Mouse (Mus musculus): ENCODE results near the gene Gucy1b2.

Gene Gucy1b2

GRCm38 (mm10) chr14:62374001-62374400 is 82.1 kb downstream of the Gucy1b2 start:
- no peak for DNase-seq (ENCODE audit: low spot score)

GRCm38 (mm10) chr14:62370819-62371218 is 85.3 kb downstream of the Gucy1b2 start:
- peak; percentile 17 for DNase-seq (ENCODE audit: low spot score)

- DNase-seq (ENCODE audit: low spot score), result no peak
These were observed 92.3 kb downstream of the Gucy1b2 start for GRCm38 (mm10) chr14:62363774-62364173.

GRCm38 (mm10) chr14:62361263-62361980 is 94.7 kb downstream of the Gucy1b2 start:
- DNase-seq (ENCODE audit: low spot score), result no peak

DNA sequence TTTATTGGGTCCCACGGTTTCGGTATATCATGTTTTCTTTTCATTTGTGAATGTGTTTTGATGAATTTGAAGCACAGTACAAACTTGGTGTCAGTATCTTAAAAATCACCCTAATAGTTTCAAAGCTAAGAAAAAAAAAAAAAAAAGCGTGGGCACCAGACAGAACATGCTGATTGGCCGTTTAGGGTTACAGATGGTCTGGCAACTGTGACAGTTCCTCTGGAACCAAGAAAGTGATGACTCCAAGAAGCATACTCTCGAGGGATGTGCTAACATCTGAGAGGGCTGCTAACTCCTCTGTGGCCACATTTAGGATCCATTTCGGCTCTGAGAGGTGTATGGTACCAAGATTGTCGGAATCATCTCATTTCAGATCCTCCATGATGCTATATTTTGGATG is 100.9 kb downstream of the Gucy1b2 start:
- DNase-seq (ENCODE audit: low spot score), result no peak

DNA sequence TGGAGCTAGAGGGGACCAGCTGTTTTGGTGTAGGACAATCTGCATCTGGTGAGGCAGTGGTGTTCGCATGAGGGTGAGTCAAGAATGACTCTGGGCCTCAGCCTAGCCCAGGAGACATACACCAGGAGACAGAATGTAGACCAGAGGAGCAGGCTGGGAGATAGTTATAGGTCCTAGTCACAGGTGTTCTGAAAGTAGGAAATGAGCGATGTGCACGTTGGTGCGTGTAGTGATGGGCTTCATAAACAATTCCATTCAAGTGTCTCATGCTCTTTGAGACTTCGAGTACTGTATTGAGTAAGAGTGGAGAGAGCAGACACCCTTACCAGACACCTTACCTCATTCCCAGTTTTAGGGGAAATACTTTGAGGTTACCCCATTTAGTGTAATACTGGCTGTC is 102.3 kb downstream of the Gucy1b2 start:
- no peak for DNase-seq (ENCODE audit: low spot score)

DNA sequence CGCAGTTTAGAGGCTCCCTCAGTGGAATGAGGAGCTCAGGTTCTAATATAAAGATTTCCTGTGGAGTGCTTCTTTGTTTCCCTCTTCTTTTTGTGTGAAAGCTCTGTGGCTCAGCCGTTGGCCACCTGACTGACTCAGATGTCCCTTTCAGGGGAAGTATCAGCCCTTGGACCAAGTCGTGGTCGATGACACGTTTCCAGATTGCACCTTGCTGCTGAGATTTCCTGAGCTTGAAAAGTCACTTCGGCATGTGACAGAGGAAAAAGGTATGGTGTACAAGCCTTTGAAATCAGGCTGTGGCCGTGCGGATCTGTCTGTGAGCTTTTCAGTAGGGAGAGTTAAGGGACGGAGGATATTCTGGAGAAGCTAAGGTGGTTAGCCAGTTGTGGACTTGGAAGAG is 102.7 kb downstream of the Gucy1b2 start:
- no peak for DNase-seq (ENCODE audit: low spot score)

DNA sequence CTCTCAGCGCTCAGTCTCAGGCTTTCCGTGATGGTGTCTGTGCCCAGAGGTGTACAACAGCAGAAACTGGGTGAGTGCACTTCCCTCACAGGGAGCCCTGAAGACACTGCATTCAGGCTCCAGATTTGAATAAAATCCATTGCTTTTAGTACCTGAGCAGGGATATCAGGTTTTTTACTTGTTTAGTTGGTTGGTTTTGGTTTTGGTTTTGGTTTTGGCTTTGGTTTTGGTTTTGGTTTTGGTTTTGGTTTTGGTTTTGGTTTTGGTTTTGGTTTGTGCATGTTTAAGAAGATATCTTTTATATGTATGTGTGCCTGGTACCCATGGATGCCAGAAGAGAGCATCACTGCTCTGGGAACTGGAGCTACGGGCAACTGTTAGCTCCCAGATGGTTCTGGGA is 105.2 kb downstream of the Gucy1b2 start:
- no peak for DNase-seq (ENCODE audit: low spot score)

DNA sequence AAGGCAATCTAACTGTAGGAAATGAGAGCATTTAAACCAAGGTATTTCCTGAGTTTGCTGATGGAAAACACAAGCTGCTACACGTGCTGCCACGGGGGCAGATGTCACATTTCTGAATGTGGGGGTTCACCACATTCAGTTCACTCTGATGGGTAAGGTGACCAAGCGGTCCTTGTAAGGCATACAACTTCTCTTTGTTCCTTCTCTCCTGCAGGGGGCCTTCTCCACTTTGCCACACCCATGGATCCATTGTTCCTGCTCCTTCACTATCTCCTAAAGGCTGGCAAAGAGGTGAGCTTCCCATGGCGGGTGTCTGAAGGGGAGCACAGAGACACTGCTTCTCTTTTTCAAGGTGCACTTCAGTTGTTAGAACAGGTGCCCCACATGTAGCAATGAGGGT is 105.9 kb downstream of the Gucy1b2 start:
- DNase-seq (ENCODE audit: low spot score), result no peak

DNA sequence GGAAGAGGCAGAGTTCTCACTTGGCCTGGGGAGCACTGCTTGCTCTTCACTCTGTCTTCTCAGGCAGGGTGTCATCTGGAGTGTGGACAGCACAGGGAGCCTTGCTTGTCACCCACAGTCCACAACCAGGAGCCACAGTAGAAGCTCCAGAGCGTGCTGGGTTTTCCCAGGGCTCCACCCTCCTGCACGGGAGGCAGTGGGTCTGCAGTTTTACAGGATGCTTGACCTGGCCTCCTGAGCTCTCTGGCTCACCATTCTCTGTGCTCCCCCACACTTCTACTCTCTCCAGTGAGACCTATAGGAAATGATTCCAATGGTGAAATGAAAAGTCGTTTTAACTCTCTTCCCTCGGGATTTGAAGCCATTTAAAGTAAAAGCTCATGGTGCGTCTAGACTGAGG is 106.3 kb downstream of the Gucy1b2 start:
- no peak for DNase-seq (ENCODE audit: low spot score)

GRCm38 (mm10) chr14:62347103-62347502 is 109.0 kb downstream of the Gucy1b2 start:
- DNase-seq (ENCODE audit: low spot score), result no peak

GRCm38 (mm10) chr14:62346570-62346969 is 109.5 kb downstream of the Gucy1b2 start:
- DNase-seq (ENCODE audit: low spot score), result no peak

Data from ovary, postnatal 36 days (tissue).